Mouse (Mus musculus): ENCODE data around the gene Egln1. TPM values are rescaled to one million over a fixed set of nuclear protein-coding genes. Genes with fewer than 3 reads are reported as not detected.

The Egln1 gene
- total RNA-seq, 1 experiment from 2014 or later, result 15.9 TPM

GRCm38 (mm10) chr8:124911938-124912872 is 36.9 kb downstream of the Egln1 start:
- ATAC-seq (ENCODE audit: extremely low read depth, insufficient number of reproducible peaks, low FRiP score, poor library complexity, severe bottlenecking), result peak; percentile 40

DNA sequence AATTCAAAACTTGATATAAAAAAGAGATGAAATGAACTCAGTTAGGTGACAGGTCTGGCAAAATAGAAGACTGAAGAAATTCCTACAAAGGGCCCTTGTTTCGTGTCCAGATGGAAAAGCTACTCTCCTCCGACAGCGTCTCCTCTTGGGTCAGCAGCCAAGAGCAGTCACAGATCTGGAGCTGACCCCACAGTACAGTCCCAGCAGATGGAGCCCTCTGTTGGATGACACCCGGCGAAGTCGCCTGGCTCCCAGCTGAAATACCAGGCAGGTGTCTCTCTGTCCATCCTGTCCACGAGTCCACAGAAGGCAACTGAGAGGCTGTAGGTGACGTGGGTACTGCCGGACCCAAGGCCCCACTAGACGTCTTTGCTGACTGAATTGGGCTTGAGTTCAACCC is 38.8 kb downstream of the Egln1 start:
- ATAC-seq (ENCODE audit: extremely low read depth, insufficient number of reproducible peaks, low FRiP score, poor library complexity, severe bottlenecking), result no peak

DNA sequence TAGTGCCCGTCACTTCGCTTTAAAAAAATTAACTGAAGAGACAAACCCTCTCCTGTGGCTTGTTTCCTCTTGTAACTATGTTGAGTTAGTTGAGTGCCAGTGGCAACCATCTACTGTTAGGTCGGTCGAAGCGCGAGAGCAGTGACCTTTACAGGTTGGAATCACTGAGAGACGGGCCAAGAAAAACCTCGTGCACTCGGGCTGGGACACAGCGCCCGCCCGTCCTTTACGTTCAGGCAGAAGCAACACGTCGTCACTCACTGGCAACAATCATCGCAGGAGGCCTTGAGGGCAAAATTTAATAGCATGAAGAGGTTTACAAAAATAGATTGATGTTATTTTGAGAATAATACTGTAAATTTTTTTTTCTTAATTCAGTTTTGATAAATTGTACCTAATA is 39.2 kb downstream of the Egln1 start:
- no peak for ATAC-seq (ENCODE audit: extremely low read depth, insufficient number of reproducible peaks, low FRiP score, poor library complexity, severe bottlenecking)

DNA sequence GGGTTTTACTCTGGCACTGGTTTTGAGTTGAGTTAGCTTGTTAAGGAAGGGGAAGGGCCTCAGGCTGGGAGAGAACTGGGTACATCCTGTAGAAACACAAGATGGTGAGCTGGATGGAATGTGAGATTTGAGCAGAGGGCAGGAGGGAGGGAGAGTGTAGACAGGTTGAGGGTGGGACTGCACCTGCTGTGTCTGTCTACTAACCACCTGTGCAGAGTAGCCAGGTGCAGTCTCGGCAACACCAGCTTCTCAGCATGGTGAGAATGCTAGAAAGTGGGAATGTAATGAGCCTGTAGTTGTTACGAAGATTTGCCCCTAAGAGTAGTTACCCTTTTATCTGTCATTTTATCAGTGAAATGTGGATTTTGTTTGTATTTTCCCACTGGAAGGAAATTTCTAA is 43.6 kb downstream of the Egln1 start:
- no peak for ATAC-seq (ENCODE audit: extremely low read depth, insufficient number of reproducible peaks, low FRiP score, poor library complexity, severe bottlenecking)

GRCm38 (mm10) chr8:124903198-124903597 is 45.9 kb downstream of the Egln1 start:
- no peak for ATAC-seq (ENCODE audit: extremely low read depth, insufficient number of reproducible peaks, low FRiP score, poor library complexity, severe bottlenecking)

GRCm38 (mm10) chr8:124898251-124898905 is 50.7 kb downstream of the Egln1 start:
- no peak for ATAC-seq (ENCODE audit: extremely low read depth, insufficient number of reproducible peaks, low FRiP score, poor library complexity, severe bottlenecking)

GRCm38 (mm10) chr8:124897386-124898250 is 51.5 kb downstream of the Egln1 start, which contains the start of the genes Exoc8 and Sprtn:
Gene Exoc8, minus strand, starts transcription at chr8:124897705.
Gene Sprtn, plus strand, starts transcription at chr8:124897886.
- peak; percentile 73 for ATAC-seq (ENCODE audit: extremely low read depth, insufficient number of reproducible peaks, low FRiP score, poor library complexity, severe bottlenecking)

- peak; percentile 44; the same call in 1 of the 2 replicates for ATAC-seq (ENCODE audit: extremely low read depth, insufficient number of reproducible peaks, low FRiP score, poor library complexity, severe bottlenecking)
Measured at GRCm38 (mm10) chr8:124896632-124897385, 52.3 kb downstream of the Egln1 start.

- no peak for ATAC-seq (ENCODE audit: extremely low read depth, insufficient number of reproducible peaks, low FRiP score, poor library complexity, severe bottlenecking)
Measured at GRCm38 (mm10) chr8:124896010-124896631, 53.0 kb downstream of the Egln1 start.

DNA sequence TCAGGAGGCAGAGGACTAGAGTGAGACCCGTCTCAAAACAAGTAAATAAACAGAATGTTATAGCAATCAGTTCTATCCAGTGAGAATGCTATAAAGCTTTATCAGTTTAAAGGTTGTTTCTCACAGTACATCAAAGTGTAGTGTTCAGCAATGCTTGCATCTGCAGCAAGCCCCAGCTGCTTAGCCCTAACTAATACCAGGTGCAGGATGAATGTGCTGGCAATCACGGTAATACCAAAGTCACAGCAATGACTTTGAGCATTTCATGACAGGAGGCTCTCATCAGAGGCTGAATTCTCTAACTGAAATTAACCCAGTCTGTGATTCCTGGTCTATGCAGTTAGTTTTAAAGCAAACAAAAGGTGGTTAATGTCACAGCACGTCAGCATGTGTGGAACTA is 56.5 kb downstream of the Egln1 start:
- no peak for ATAC-seq (ENCODE audit: extremely low read depth, insufficient number of reproducible peaks, low FRiP score, poor library complexity, severe bottlenecking)

DNA sequence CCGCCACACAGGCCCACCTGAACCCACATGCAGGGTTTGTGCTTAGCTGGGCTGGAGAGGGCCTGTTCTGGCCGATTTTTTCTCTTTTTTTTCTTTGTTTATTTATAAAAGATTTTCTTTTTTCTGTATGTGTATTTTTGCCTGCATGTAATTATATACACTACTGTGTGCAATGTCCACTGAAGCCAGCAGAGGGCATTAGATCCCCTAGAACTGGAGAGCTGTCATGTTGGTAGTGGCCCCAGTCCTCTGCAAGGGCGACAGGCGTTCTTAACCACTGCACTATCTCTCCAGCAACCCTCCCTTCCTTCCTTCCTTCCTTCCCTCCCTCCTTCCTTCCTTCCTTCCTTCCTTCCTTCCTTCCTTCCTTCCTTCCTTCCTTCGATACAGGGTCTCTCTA is 60.7 kb downstream of the Egln1 start:
- no peak for ATAC-seq (ENCODE audit: extremely low read depth, insufficient number of reproducible peaks, low FRiP score, poor library complexity, severe bottlenecking)

DNA sequence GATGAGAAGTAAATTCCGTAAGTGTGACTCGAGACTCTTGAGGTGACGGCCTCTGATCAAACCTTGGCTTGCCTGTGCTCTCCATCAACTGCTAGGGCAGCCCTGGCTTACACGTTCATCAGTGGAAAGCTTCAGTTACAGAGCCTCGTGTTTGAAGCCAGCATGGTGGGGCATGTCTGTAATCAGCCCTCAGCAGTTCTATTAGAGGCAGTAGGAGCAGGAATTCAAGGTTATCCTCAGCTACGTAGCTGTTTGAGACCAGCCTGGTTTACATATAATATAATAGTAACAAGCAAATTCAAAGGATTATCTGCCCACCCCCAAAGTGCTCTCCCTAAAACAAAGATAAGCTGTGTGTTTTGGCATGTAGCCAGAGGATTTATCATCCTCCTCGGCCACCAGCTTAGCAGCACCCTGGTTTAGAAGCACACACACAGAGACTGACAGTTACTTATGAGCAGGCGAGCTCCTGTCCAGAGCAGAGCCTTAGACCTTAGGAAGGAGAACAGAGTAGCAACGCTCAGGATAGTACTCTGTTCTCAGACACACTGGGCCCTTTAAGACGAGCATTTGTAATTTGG is 70.1 kb downstream of the Egln1 start:
- no peak for ATAC-seq (ENCODE audit: extremely low read depth, insufficient number of reproducible peaks, low FRiP score, poor library complexity, severe bottlenecking)

- ATAC-seq (ENCODE audit: extremely low read depth, insufficient number of reproducible peaks, low FRiP score, poor library complexity, severe bottlenecking), result no peak
Measured at GRCm38 (mm10) chr8:124878141-124878540, 71.0 kb downstream of the Egln1 start.

GRCm38 (mm10) chr8:124872690-124873089 is 76.4 kb downstream of the Egln1 start:
- ATAC-seq (ENCODE audit: extremely low read depth, insufficient number of reproducible peaks, low FRiP score, poor library complexity, severe bottlenecking), result no peak

- no peak for ATAC-seq (ENCODE audit: extremely low read depth, insufficient number of reproducible peaks, low FRiP score, poor library complexity, severe bottlenecking)
Measured at GRCm38 (mm10) chr8:124872081-124872480, 77.0 kb downstream of the Egln1 start.

- no peak for ATAC-seq (ENCODE audit: extremely low read depth, insufficient number of reproducible peaks, low FRiP score, poor library complexity, severe bottlenecking)
Measured at GRCm38 (mm10) chr8:124871474-124871873, 77.7 kb downstream of the Egln1 start.

- ATAC-seq (ENCODE audit: extremely low read depth, insufficient number of reproducible peaks, low FRiP score, poor library complexity, severe bottlenecking), result no peak
Measured at GRCm38 (mm10) chr8:124869708-124870107, 79.4 kb downstream of the Egln1 start.

- no peak for ATAC-seq (ENCODE audit: extremely low read depth, insufficient number of reproducible peaks, low FRiP score, poor library complexity, severe bottlenecking)
Measured at GRCm38 (mm10) chr8:124867126-124867525, 82.0 kb downstream of the Egln1 start.
